13 mouse cellular contexts compared by ENCODE assay signal in the genomic region with DNA sequence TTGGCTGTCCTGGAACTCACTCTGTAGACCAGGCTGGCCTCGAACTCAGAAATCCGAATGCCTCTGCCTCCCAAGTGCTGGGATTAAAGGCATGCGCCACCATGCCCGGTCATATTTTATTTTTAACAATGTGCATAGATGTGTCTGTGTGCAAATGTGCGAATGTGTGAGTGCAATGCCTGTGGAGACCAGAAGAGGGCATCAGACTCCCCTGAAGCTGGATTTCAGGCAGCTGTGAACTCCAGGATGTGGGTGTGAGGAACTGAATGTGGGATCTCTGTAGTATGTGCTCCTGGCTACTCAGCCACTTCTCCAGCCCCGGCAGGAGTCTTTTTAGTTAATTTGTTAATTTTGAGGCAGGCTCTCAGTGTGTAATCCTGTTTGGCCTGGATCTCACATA. TPM values are rescaled to one million over a fixed set of nuclear protein-coding genes. Genes with fewer than 3 reads are reported as not detected.
DNase-seq lines count a peak whose midpoint lies in the region; ATAC-seq and TF ChIP-seq lines count a peak whose summit lies in the region.
"Had no signal": no experiment of that assay in that cellular context is flagged by ENCODE, and none has a peak within 500 bp of the region (broad histone marks: within the 10 kb centered on the region; RNA-seq: fewer than 3 reads in every experiment).

No protein-coding gene starts in this region.

- no peaks in the 10 kb centered on the region for H3K4me1 ChIP-seq in lung, embryonic 14.5 days (ENCODE audit: insufficient read depth)
- H3K4me1 ChIP-seq in neural tube, embryonic 15.5 days = peaks cover 4% of the 10 kb centered on the region; the same call in 1 of the 2 replicates

- no peak for ATAC-seq in lung, embryonic 14.5 days (ENCODE audit: insufficient read depth)
- no peak for ATAC-seq in neural tube, embryonic 15.5 days (ENCODE audit: low FRiP score)
- no peak for ATAC-seq in frontal cortex, adult (ENCODE audit: low TSS enrichment)

- no peak overlapping the region for H3K4me3 ChIP-seq in gastrocnemius, adult 2 months
- no peak overlapping the region for H3K4me3 ChIP-seq in lung, embryonic 14.5 days (ENCODE audit: low read depth, low read length)
- no peak overlapping the region for H3K4me3 ChIP-seq in neural tube, embryonic 15.5 days (replicated peaks)
- H3K4me3 ChIP-seq: heart, embryonic 15.5 days had no signal

- H3K9ac ChIP-seq in lung, embryonic 14.5 days = no peak overlapping the region
- H3K9ac ChIP-seq in neural tube, embryonic 15.5 days (replicated peaks) = no peak overlapping the region
- H3K9ac ChIP-seq: heart, embryonic 15.5 days had no signal

- intact Hi-C loops in gastrocnemius, adult 2 months (cut with DNase I) = no loop called here
- intact Hi-C loops in gastrocnemius, postnatal 14 days (cut with DNase I; ENCODE audit: low total_unique reads) = loop anchor here (2.0 kb wide), 1 partner anchor 113 kb away; no protein-coding TSS in a partner anchor

- 81% methylated on average over 6 of the region's 6 CpGs for WGBS in lung, embryonic 14.5 days
- WGBS in neural tube, embryonic 15.5 days = 81% methylated on average over 6 of the region's 6 CpGs

- H3K27ac ChIP-seq in gastrocnemius, adult 2 months = no peak overlapping the region
- H3K27ac ChIP-seq in lung, embryonic 14.5 days (ENCODE audit: low read depth) = no peak overlapping the region
- no peak overlapping the region for H3K27ac ChIP-seq in neural tube, embryonic 15.5 days (replicated peaks)
- H3K27ac ChIP-seq: heart, embryonic 15.5 days; macrophage had no signal

- H3K9me3 ChIP-seq in lung, embryonic 14.5 days (ENCODE audit: low read depth, low read length) = no peaks in the 10 kb centered on the region
- H3K9me3 ChIP-seq in neural tube, embryonic 15.5 days (replicated peaks) = no peaks in the 10 kb centered on the region
- H3K9me3 ChIP-seq: heart, embryonic 15.5 days had no signal

- 0 out of 2 replicates have a peak, but pooled peaks cover 7% of the 10 kb centered on the region for H3K27me3 ChIP-seq in lung, embryonic 14.5 days (ENCODE audit: insufficient read depth, low read length)
- peaks cover 2% of the 10 kb centered on the region; the same call in 1 of the 2 replicates for H3K27me3 ChIP-seq in splenic B cell, adult 2 months (ENCODE audit: control insufficient read depth, insufficient read depth, low read length, poor library complexity, severe bottlenecking)
- H3K27me3 ChIP-seq in neural tube, embryonic 15.5 days (replicated peaks) = peaks cover 17% of the 10 kb centered on the region

- H3K36me3 ChIP-seq in lung, embryonic 14.5 days (ENCODE audit: insufficient read depth) = no peaks in the 10 kb centered on the region
- H3K36me3 ChIP-seq in splenic B cell, adult 2 months (ENCODE audit: control insufficient read depth, insufficient read depth, low read length, poor library complexity, severe bottlenecking) = no peaks in the 10 kb centered on the region
- no peaks in the 10 kb centered on the region for H3K36me3 ChIP-seq in neural tube, embryonic 15.5 days
- H3K36me3 ChIP-seq: heart, embryonic 15.5 days had no signal

- 0 out of 2 replicates have a peak, but pooled peaks have one; percentile 14 for TF ChIP-seq CTCF in gastrocnemius, adult 2 months (IDR thresholded peaks at IDR 0.05)
- TF ChIP-seq CTCF in lung, embryonic 14.5 days (IDR thresholded peaks at IDR 0.05; ENCODE audit: low read depth) = peak; percentile 36

- no peak for DNase-seq in gastrocnemius, adult 2 months
- DNase-seq in gastrocnemius, postnatal 14 days = no peak
- no peak for DNase-seq in lung, embryonic 14.5 days
- DNase-seq in lung, postnatal 4 days = no peak
- DNase-seq in R1 (ENCODE audit: low read depth, low spot score) = peak; percentile 88
- peak; percentile 55 for DNase-seq in splenic B cell, adult 2 months (ENCODE audit: low read depth, low spot score)
- DNase-seq: left cerebral cortex, postnatal 4 days had no signal

- no peak overlapping the region for H3K4me2 ChIP-seq in lung, embryonic 14.5 days
- no peak overlapping the region for H3K4me2 ChIP-seq in neural tube, embryonic 15.5 days
- H3K4me2 ChIP-seq: heart, embryonic 15.5 days had no signal

RNA-seq across cellular contexts. Expression of gene Acot7, which starts 6.4 kb away (rescaled TPM):
- 10 to 100 TPM; 12.7 to 22.8 TPM for total RNA-seq in gastrocnemius, adult 2 months (2021)
- total RNA-seq in gastrocnemius, postnatal 14 days (2021) = 10 to 100 TPM; 12.5 to 13.2 TPM
- 50.3 and 55.8 TPM in 2 replicates for polyA plus RNA-seq in lung, embryonic 14.5 days (2014; fragmentation: Nextera tagmentation; extraction: Ambion mirVana)
- 402 and 456 TPM in 2 replicates for polyA plus RNA-seq in neural tube, embryonic 15.5 days (2015; fragmentation: Nextera tagmentation; extraction: Ambion mirVana)

RNA-seq across cellular contexts. Expression of gene Hes2, which starts 12.9 kb away (rescaled TPM):
- total RNA-seq in gastrocnemius, adult 2 months (2021) = not detected
- total RNA-seq in gastrocnemius, postnatal 14 days (2021) = not detected
- 0.18 TPM in 1 of 2 replicates, not detected in the other for polyA plus RNA-seq in lung, embryonic 14.5 days (2014; fragmentation: Nextera tagmentation; extraction: Ambion mirVana)
- not detected in 2 replicates for polyA plus RNA-seq in neural tube, embryonic 15.5 days (2015; fragmentation: Nextera tagmentation; extraction: Ambion mirVana)
- total RNA-seq: gastrocnemius, adult 18-20 months; left cerebral cortex, postnatal 4 days had no signal
- polyA plus RNA-seq: intestine, embryonic 14.5 days had no signal

RNA-seq across cellular contexts. Expression of gene Espn, which starts 19.4 kb away (rescaled TPM):
- total RNA-seq in gastrocnemius, adult 2 months (2021) = under 1 TPM; 0.13 to 0.45 TPM
- under 1 TPM; 0.58 to 0.90 TPM for total RNA-seq in gastrocnemius, postnatal 14 days (2021)
- 11.5 and 11.6 TPM in 2 replicates for polyA plus RNA-seq in lung, embryonic 14.5 days (2014; fragmentation: Nextera tagmentation; extraction: Ambion mirVana)
- 0.31 and 3.3 TPM in 2 replicates for polyA plus RNA-seq in neural tube, embryonic 15.5 days (2015; fragmentation: Nextera tagmentation; extraction: Ambion mirVana)

RNA-seq across cellular contexts. Expression of gene Tnfrsf25, which starts 55.8 kb away (rescaled TPM):
- total RNA-seq in gastrocnemius, adult 2 months (2021) = 1 to 10 TPM in 1 of 2 experiments, under 1 TPM in 1; 0.38 to 2.0 TPM
- total RNA-seq in gastrocnemius, postnatal 14 days (2021) = 1 to 10 TPM in 1 of 2 experiments, under 1 TPM in 1; 0.74 to 1.1 TPM
- polyA plus RNA-seq in lung, embryonic 14.5 days (2014; fragmentation: Nextera tagmentation; extraction: Ambion mirVana) = 0.75 and 0.77 TPM in 2 replicates
- polyA plus RNA-seq in neural tube, embryonic 15.5 days (2015; fragmentation: Nextera tagmentation; extraction: Ambion mirVana) = 1.2 and 2.4 TPM in 2 replicates

Comparison
In these comparisons a context has a peak if more than half of its experiments do, and no peak if none do; other contexts are left out.
1. DNase-seq: peak in R1 (single experiment) and splenic B cell, adult 2 months (single experiment); none in gastrocnemius, adult 2 months (single experiment), gastrocnemius, postnatal 14 days (single experiment), lung, embryonic 14.5 days (single experiment) and lung, postnatal 4 days (0 of 2).